Mouse (Mus musculus) heart, embryonic 16.5 days (tissue): Measurements from ENCODE around the gene Slc12a7. TPM values are rescaled to one million over a fixed set of nuclear protein-coding genes. Genes with fewer than 3 reads are reported as not detected.

Experiments
- ATAC-seq: fragments of 200-750 bp; cut with Nextera tagmentation; replicated peaks from 2 replicates; pipeline ENCODE4 v1.8.0; 2017; ENCODE audit warnings: moderate number of reproducible peaks; ENCODE audit not compliant: insufficient read depth, low FRiP score; ENCODE audit errors: extremely low read depth
- H3K27ac ChIP-seq: fragments of 300-500 bp; sonication (generic); 2 replicates; pipeline ENCODE4 v1.5.1; 2014; ENCODE audit warnings: mild to moderate bottlenecking, low read length, control low read depth, moderate library complexity
- H3K27me3 ChIP-seq: fragments of 300-500 bp; sonication (generic); 2 replicates; pipeline ENCODE4 v1.6.1; 2014; ENCODE audit warnings: low read length, mixed read lengths; ENCODE audit not compliant: control insufficient read depth, insufficient read depth
- H3K36me3 ChIP-seq: fragments of 300-500 bp; sonication (generic); 2 replicates; pipeline ENCODE4 v1.6.1; 2014; ENCODE audit not compliant: control insufficient read depth, insufficient read depth
- H3K4me1 ChIP-seq: fragments of 300-500 bp; sonication (generic); 2 replicates; pipeline ENCODE4 v1.6.1; 2014; ENCODE audit warnings: low read length, mixed read lengths; ENCODE audit not compliant: control insufficient read depth, insufficient read depth
- H3K4me2 ChIP-seq: fragments of 300-500 bp; sonication (generic); 2 replicates; pipeline ENCODE4 v1.6.1; 2014; ENCODE audit warnings: low read depth, mild to moderate bottlenecking, control low read depth, low read length
- H3K4me3 ChIP-seq: fragments of 300-500 bp; sonication (generic); 2 replicates; pipeline ENCODE4 v1.5.1; 2014; ENCODE audit warnings: mild to moderate bottlenecking, control low read depth, low read length
- H3K9ac ChIP-seq: fragments of 300-500 bp; sonication (generic); 2 replicates; pipeline ENCODE4 v1.6.1; 2014; ENCODE audit warnings: low read length, control low read depth
- H3K9me3 ChIP-seq: fragments of 300-500 bp; sonication (generic); replicated peaks from 2 replicates; pipeline ENCODE4 v1.6.1; 2016; ENCODE audit warnings: low read length; ENCODE audit not compliant: control insufficient read depth
- WGBS: fragments of 180-500 bp; shearing (Covaris S2); extraction: QIAGEN DNeasy Blood & Tissue Kit; methylation state at CpG from one replicate; pipeline ENCODE4 v1.1.7; 2014; 5-methylcytosine and 5-hydroxymethylcytosine counted together
- polyA plus RNA-seq: library from polyadenylated mRNA; unstranded; fragments of >200 nt; fragmentation: Nextera tagmentation; extraction: Ambion mirVana; gene quantifications from 2 replicates; pipeline ENCODE4 v1.2.1, GENCODE M21; 2015

Gene Slc12a7
- polyA plus RNA-seq, 1 experiment from 2014 or later: 42.1 TPM

DNA sequence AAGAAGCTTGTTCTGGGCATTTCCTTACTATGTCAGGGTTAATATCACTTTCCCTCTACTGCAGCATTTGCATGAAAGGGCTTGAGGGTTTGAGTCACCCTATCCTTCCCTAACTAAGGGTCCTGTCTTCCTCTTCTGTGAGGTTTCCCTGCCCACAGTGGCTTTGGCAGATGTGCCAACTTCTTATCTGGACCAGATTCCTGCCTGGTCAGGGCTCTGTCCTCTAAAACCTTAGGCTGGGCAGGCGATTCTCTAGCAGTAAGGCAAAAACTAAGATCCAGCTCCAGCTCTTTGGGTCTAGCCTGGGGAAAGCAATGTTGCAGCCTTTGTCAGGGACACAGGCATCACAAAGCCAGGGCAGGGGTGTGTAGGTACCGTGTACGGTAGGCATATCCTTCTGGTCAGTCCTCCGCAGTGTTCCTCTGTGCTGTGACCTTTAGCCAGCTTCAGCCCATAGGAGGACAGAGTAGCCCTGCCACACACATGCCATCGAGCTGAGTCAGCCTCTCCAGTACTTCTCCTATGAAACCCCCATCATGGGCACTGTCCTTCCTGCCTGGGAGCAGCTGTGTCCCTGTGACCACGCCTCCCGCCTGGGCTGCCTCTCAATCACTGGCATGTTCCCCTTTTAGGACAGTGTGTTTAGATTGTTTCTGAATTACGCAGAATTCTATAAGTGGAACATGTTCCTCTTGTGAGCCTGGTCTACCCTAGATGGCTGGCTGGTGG is 70.7 kb downstream of the Slc12a7 start:
- peaks cover 51% of the 10 kb centered on the region for H3K36me3 ChIP-seq
- H3K27me3 ChIP-seq: no peaks in the 10 kb centered on the region
- WGBS: 33% methylated on average over 8 of the region's 8 CpGs
- ATAC-seq: peak; percentile 95
- peaks cover 17% of the 10 kb centered on the region for H3K4me1 ChIP-seq
- H3K4me2 ChIP-seq: no peak overlapping the region
- peak overlapping the region; percentile 44 for H3K9ac ChIP-seq
- no peak overlapping the region for H3K4me3 ChIP-seq
- peak overlapping the region; percentile 96 for H3K27ac ChIP-seq
- H3K9me3 ChIP-seq: no peaks in the 10 kb centered on the region

DNA sequence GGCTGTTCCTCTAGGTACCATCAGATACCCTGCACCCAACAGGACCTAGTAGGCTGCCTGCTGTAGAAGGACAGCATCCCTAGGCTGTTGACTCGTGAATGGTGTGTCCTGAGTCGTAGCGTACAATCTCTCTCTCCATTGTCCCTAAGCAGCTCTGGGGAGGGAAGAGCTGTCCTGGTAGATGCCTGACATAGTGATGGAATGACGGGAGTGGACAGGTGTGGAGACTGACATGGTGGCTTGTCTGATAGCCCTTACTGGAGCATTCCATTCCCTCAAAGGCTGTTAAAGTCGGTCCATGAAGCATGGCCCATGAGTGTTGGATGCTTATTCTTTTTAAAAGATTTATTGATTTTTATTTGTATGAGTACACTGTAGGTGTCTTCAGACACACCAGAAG is 72.0 kb downstream of the Slc12a7 start:
- H3K9ac ChIP-seq: no peak overlapping the region
- 90% methylated on average over 5 of the region's 5 CpGs for WGBS

DNA sequence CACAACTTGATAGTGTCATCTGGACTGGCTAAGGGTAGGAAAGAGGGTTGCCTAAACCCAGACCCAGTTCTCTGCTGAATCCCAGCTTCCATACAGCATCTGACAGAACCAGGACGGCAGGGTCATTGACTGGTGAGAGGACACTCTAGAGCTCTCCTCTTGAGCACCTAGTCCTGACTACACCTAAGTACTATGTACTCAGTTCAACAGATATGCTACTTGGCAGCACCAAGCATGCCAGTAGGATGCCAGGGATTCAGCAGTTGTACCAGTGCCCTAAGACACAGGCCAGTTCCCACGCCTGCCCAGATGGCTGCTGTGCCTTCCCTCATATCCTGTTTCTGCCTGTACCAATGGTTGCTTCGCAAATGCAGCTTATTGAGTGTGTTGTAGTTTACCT is 80.0 kb downstream of the Slc12a7 start:
- ATAC-seq: no peak
- H3K36me3 ChIP-seq: peaks cover 45% of the 10 kb centered on the region

More for the DNA sequence above, 72.0 kb downstream of the Slc12a7 start:
- H3K9me3 ChIP-seq: no peaks in the 10 kb centered on the region
- H3K4me3 ChIP-seq: no peak overlapping the region
- ATAC-seq: no peak
- H3K27ac ChIP-seq: peak overlapping the region; percentile 96
- H3K4me1 ChIP-seq: peaks cover 17% of the 10 kb centered on the region
- peaks cover 50% of the 10 kb centered on the region for H3K36me3 ChIP-seq
- H3K27me3 ChIP-seq: no peaks in the 10 kb centered on the region
- H3K4me2 ChIP-seq: no peak overlapping the region

DNA sequence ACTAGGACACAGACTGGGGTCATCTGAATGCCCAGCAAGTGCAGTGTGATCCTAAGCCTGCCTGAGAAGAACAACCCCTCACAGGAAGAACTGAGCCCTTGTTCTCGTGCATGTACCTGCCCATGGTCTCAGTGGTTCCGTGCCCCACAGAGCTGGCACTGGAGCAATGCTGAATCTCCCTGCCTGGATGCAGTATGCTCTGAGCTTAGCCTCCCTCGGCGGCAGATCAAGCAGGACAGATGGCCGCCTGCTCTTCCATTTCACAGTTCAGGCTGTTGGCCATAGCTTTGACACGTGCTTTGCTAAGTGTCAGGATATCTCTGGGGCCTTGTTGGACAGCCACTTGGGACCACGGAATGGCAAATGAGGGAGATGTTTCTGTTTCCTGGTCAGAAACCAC is 81.3 kb downstream of the Slc12a7 start:
- H3K36me3 ChIP-seq: peaks cover 38% of the 10 kb centered on the region
- no peak overlapping the region for H3K9ac ChIP-seq
- WGBS: 86% methylated on average over 7 of the region's 7 CpGs
- H3K9me3 ChIP-seq: no peaks in the 10 kb centered on the region
- no peaks in the 10 kb centered on the region for H3K4me1 ChIP-seq
- ATAC-seq: no peak
- H3K4me3 ChIP-seq: no peak overlapping the region
- H3K27me3 ChIP-seq: no peaks in the 10 kb centered on the region
- H3K27ac ChIP-seq: no peak overlapping the region
- H3K4me2 ChIP-seq: no peak overlapping the region

More for the DNA sequence above, 80.0 kb downstream of the Slc12a7 start:
- H3K9ac ChIP-seq: no peak overlapping the region
- 85% methylated on average over 3 of the region's 3 CpGs for WGBS
- no peaks in the 10 kb centered on the region for H3K4me1 ChIP-seq
- no peak overlapping the region for H3K4me3 ChIP-seq
- no peaks in the 10 kb centered on the region for H3K27me3 ChIP-seq
- no peak overlapping the region for H3K4me2 ChIP-seq
- no peak overlapping the region for H3K27ac ChIP-seq
- H3K9me3 ChIP-seq: no peaks in the 10 kb centered on the region

DNA sequence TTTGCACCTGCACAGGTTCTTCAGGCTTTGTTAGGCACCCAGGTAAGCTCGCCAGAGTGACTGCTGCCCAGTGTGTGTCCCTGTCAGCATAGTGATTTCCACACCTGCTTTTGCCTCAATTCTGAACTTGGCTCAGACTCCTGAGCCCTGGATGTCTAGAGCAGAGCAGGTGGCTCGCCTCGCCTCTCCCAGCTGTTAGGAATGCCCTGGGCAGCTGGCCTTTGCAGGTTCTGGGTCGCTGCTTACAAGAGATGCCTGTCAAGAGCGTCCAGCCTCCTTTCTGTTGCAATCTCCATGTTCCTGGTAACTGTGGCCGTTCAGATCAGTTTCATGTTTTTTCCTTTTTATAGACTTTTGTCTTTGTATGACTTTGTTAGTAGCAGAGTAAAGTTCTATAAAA is 83.4 kb downstream of the Slc12a7 start:
- H3K4me2 ChIP-seq: no peak overlapping the region
- ATAC-seq: no peak
- peaks cover 21% of the 10 kb centered on the region for H3K36me3 ChIP-seq
- 87% methylated on average over 6 of the region's 6 CpGs for WGBS
- H3K9ac ChIP-seq: no peak overlapping the region
- H3K9me3 ChIP-seq: no peaks in the 10 kb centered on the region
- H3K4me3 ChIP-seq: no peak overlapping the region
- no peak overlapping the region for H3K27ac ChIP-seq
- H3K4me1 ChIP-seq: no peaks in the 10 kb centered on the region
- no peaks in the 10 kb centered on the region for H3K27me3 ChIP-seq

DNA sequence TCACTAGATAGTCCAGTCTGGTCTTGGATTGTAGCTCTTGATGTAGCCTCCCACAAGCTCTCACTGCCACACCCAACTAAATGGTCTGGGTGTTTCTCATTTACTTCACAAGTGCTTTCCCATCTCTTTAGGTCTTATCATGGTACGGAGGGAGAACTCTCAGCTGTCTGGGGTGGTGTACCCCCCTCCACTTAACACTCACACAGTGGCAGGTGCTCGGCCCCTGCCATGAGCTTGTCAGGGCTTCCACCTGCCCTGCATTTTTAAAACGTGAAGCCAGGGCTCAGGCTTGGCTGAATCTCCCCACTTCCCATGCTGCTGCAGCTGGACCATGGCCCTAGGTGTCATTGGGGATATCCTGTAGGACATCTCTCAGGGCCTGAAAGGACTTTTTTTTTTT is 86.0 kb downstream of the Slc12a7 start:
- Histone ChIP-seq H3K27me3 (no peaks in the 10 kb centered on the region), H3K4me2 (no peak overlapping the region), H3K9me3 (no peaks in the 10 kb centered on the region), H3K36me3 (peaks cover 14% of the 10 kb centered on the region), H3K27ac (no peak overlapping the region), H3K4me3 (no peak overlapping the region), H3K9ac (no peak overlapping the region), H3K4me1 (no peaks in the 10 kb centered on the region)
- ATAC-seq: no peak
- 56% methylated on average over 3 of the region's 3 CpGs for WGBS

DNA sequence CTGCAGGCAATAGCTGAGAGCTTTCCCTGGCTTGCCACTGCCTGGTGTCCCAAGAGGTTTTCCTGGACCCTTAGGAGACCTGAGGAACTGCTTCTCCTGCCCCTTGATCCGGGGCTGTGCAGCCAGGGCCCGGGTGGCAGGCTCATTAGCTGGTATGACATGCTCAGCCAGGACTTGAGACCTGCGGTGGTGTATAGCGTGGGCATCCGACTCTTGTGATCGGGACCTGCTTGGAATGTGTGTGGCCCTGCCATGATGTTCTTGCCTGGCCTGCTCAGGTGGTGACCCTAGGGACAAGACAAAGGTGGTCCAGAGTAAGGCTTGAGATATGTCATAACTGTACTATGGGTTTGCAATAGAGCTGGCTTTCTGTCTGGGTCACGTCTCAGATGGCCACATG is 88.4 kb downstream of the Slc12a7 start:
- Histone ChIP-seq H3K27ac (no peak overlapping the region), H3K27me3 (no peaks in the 10 kb centered on the region), H3K9me3 (no peaks in the 10 kb centered on the region), H3K9ac (no peak overlapping the region), H3K4me3 (no peak overlapping the region), H3K36me3 (no peaks in the 10 kb centered on the region), H3K4me2 (no peak overlapping the region), H3K4me1 (no peaks in the 10 kb centered on the region)
- ATAC-seq: no peak
- WGBS: 89% methylated on average over 7 of the region's 7 CpGs

DNA sequence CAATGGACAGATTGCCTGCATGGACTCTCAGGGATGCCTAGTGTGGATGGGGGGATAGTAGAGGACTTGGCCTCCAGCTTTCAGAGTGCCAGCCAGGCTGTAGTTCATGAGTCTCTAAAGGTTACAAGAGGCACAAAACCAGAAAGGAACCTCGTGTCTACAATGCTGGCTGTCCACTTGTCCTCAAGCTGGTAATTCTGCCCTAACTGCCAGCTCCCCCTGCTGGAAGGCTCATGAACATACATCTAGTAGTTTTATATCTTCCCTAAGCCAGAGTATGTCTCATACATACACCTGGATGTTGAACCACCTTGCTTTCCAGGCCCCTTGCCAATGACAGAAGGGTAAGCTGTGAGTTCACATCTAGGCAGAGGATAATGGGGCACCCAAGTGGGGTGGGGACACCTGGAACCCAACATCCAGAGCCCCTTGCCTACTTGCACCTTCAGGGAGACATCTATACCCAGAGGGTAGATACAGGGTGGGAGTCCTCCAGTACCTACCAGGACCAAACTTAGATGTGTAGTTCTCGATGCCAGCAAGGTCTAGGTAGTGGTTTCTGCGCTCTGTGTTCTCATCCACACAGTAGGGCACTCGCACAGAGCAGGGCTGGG is 89.4 kb downstream of the Slc12a7 start:
- ATAC-seq: no peak; the same call in 1 of the 2 replicates
- no peaks in the 10 kb centered on the region for H3K36me3 ChIP-seq
- no peaks in the 10 kb centered on the region for H3K4me1 ChIP-seq
- WGBS: 55% methylated on average over 4 of the region's 4 CpGs
- no peak overlapping the region for H3K27ac ChIP-seq
- no peak overlapping the region for H3K4me2 ChIP-seq
- H3K4me3 ChIP-seq: no peak overlapping the region
- H3K9me3 ChIP-seq: no peaks in the 10 kb centered on the region
- H3K27me3 ChIP-seq: no peaks in the 10 kb centered on the region
- H3K9ac ChIP-seq: no peak overlapping the region

DNA sequence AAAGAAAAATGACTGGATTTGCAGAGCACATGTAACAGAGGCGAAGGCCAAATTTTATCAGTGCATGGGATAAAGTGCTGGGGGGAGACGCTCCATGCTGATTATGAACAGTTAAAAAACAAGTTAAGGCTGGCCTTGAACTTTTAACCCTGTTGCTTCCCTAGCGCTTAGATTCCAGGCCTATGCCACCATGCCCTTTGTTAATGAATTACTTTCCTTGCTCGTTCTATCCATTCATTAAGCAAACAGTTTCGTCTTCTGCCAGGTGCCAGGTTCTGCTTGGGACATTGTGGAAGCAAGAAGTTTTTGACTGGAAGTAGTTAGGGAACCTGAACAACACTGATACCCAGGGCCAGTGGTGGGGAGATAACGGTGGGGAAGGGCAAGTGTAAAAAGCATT is 90.8 kb downstream of the Slc12a7 start:
- Histone ChIP-seq H3K4me3 (no peak overlapping the region), H3K27me3 (no peaks in the 10 kb centered on the region), H3K9ac (no peak overlapping the region), H3K36me3 (no peaks in the 10 kb centered on the region), H3K27ac (no peak overlapping the region), H3K4me2 (no peak overlapping the region), H3K4me1 (no peaks in the 10 kb centered on the region), H3K9me3 (no peaks in the 10 kb centered on the region)
- ATAC-seq: no peak
- 72% methylated on average over 6 of the region's 6 CpGs for WGBS
